ENCODE assay signal across 11 mouse cellular contexts in genomic region chr13:34973149-34973548, GRCm38 (mm10). TPM values are rescaled to one million over a fixed set of nuclear protein-coding genes. Genes with fewer than 3 reads are reported as not detected.
DNase-seq lines count a peak whose midpoint lies in the region; ATAC-seq and TF ChIP-seq lines count a peak whose summit lies in the region.
"Had no signal": no experiment of that assay in that cellular context is flagged by ENCODE, and none has a peak within 500 bp of the region (broad histone marks: within the 10 kb centered on the region; RNA-seq: fewer than 3 reads in every experiment).

No protein-coding gene starts in this region.

- DNase-seq in heart, adult 2 months, result no peak
- DNase-seq in heart, postnatal 4 days, result no peak
- DNase-seq in thymus, postnatal 0 days (ENCODE audit: low spot score), result peak; percentile 70
- no peak for DNase-seq in thymus, postnatal 4 days
- peak; percentile 27 for DNase-seq in embryo, embryonic 9.5 days (ENCODE audit: extremely low spot score)
- peak; percentile 12 for DNase-seq in yolk sac, embryonic 10.5 days (ENCODE audit: low spot score)
- DNase-seq in thymus, postnatal 36 days, result no peak
- DNase-seq: kidney, adult 8-10 months; right cerebral cortex, postnatal 14 days had no signal

- H3K4me2 ChIP-seq in forebrain, embryonic 12.5 days, result no peak overlapping the region

- WGBS in heart, adult 2 months, result 28% methylated on average over 1 of the region's 1 CpGs
- WGBS in forebrain, embryonic 12.5 days, result 32% methylated on average over 1 of the region's 1 CpGs

- no peak overlapping the region for H3K4me3 ChIP-seq in heart, adult 2 months
- no peak overlapping the region for H3K4me3 ChIP-seq in forebrain, embryonic 12.5 days (replicated peaks)
- H3K4me3 ChIP-seq: midbrain, embryonic 10.5 days had no signal

- H3K9ac ChIP-seq in heart, adult 2 months (ENCODE audit: low read depth, low read length), result no peak overlapping the region
- H3K9ac ChIP-seq in forebrain, embryonic 12.5 days, result no peak overlapping the region

- no peak for TF ChIP-seq POLR2A in heart, adult 2 months (IDR thresholded peaks at IDR 0.05; ENCODE audit: insufficient read depth, low read depth, low read length)

- no peak overlapping the region for H3K27ac ChIP-seq in heart, adult 2 months
- no peak overlapping the region for H3K27ac ChIP-seq in forebrain, embryonic 12.5 days
- H3K27ac ChIP-seq: midbrain, embryonic 10.5 days had no signal

- intact Hi-C loops in heart, adult 2 months (cut with DNase I), result loop anchor here (2.0 to 10.0 kb wide), 4 partner anchors 52 to 786 kb away; partner anchors contain the start of gene Eci2

- no peaks in the 10 kb centered on the region for H3K79me2 ChIP-seq in heart, adult 2 months (replicated peaks; ENCODE audit: control insufficient read depth, insufficient read depth, low read length)

- H3K9me3 ChIP-seq in forebrain, embryonic 12.5 days, result no peaks in the 10 kb centered on the region
- H3K9me3 ChIP-seq: midbrain, embryonic 10.5 days had no signal

- TF ChIP-seq CTCF in heart, adult 2 months (IDR thresholded peaks at IDR 0.05), result peak; percentile 87

- ATAC-seq in forebrain, embryonic 12.5 days (ENCODE audit: low FRiP score), result no peak

- no peak for TF ChIP-seq EP300 in heart, adult 2 months (IDR thresholded peaks at IDR 0.05; ENCODE audit: insufficient read depth, low read depth, low read length)

- no peaks in the 10 kb centered on the region for H3K4me1 ChIP-seq in heart, adult 2 months (ENCODE audit: control insufficient read depth, insufficient read depth, low read length)
- no peaks in the 10 kb centered on the region for H3K4me1 ChIP-seq in forebrain, embryonic 12.5 days
- H3K4me1 ChIP-seq: midbrain, embryonic 10.5 days had no signal

- peaks cover 2% of the 10 kb centered on the region for H3K36me3 ChIP-seq in heart, adult 2 months (ENCODE audit: control insufficient read depth, insufficient read depth, low read length)
- H3K36me3 ChIP-seq in forebrain, embryonic 12.5 days (replicated peaks), result peaks cover 14% of the 10 kb centered on the region

- H3K27me3 ChIP-seq in heart, adult 2 months (ENCODE audit: control insufficient read depth, insufficient read depth, low read length), result no peaks in the 10 kb centered on the region
- H3K27me3 ChIP-seq in forebrain, embryonic 12.5 days, result no peaks in the 10 kb centered on the region

RNA-seq across cellular contexts. Expression of gene Eci3, which starts 9.5 kb away (rescaled TPM):
- 1 to 10 TPM; 2.3 to 2.5 TPM for total RNA-seq in heart, adult 2 months (2021)
- 0.12 and 0.47 TPM in 2 replicates for polyA plus RNA-seq in heart, adult 2 months (2012; rRNA removed)
- total RNA-seq in heart, postnatal 4 days (2021), result 1 to 10 TPM; 1.8 to 2.1 TPM
- polyA plus RNA-seq in thymus, postnatal 0 days (2015; fragmentation: Nextera tagmentation; extraction: Ambion mirVana), result 0.24 and 0.53 TPM in 2 replicates
- 0.19 and 0.45 TPM in 2 replicates for polyA plus RNA-seq in forebrain, embryonic 12.5 days (2016; fragmentation: Nextera tagmentation; extraction: Ambion mirVana)

RNA-seq across cellular contexts. Expression of gene 4933417A18Rik, which starts 48.9 kb away (rescaled TPM):
- total RNA-seq in heart, adult 2 months (2021), result not detected
- polyA plus RNA-seq in heart, adult 2 months (2012; rRNA removed), result not detected in 2 replicates
- total RNA-seq in heart, postnatal 4 days (2021), result not detected
- not detected in 2 replicates for polyA plus RNA-seq in thymus, postnatal 0 days (2015; fragmentation: Nextera tagmentation; extraction: Ambion mirVana)
- polyA plus RNA-seq in forebrain, embryonic 12.5 days (2016; fragmentation: Nextera tagmentation; extraction: Ambion mirVana), result not detected in 2 replicates
- polyA plus RNA-seq: midbrain, embryonic 10.5 days had no signal

RNA-seq across cellular contexts. Expression of gene Fam217a, which starts 49.0 kb away (rescaled TPM):
- under 1 TPM; 0.11 to 0.23 TPM for total RNA-seq in heart, adult 2 months (2021)
- polyA plus RNA-seq in heart, adult 2 months (2012; rRNA removed), result 0.25 and 0.32 TPM in 2 replicates
- total RNA-seq in heart, postnatal 4 days (2021), result under 1 TPM; 0.56 to 0.76 TPM
- polyA plus RNA-seq in thymus, postnatal 0 days (2015; fragmentation: Nextera tagmentation; extraction: Ambion mirVana), result 0.24 and 0.36 TPM in 2 replicates
- polyA plus RNA-seq in forebrain, embryonic 12.5 days (2016; fragmentation: Nextera tagmentation; extraction: Ambion mirVana), result 0.68 and 0.96 TPM in 2 replicates

RNA-seq across cellular contexts. Expression of gene Eci2, which starts 53.7 kb away (rescaled TPM):
- total RNA-seq in heart, adult 2 months (2021), result 100 to 1,000 TPM; 234 to 260 TPM
- polyA plus RNA-seq in heart, adult 2 months (2012; rRNA removed), result 118 and 234 TPM in 2 replicates
- total RNA-seq in heart, postnatal 4 days (2021), result 100 to 1,000 TPM; 251 to 275 TPM
- 146 and 165 TPM in 2 replicates for polyA plus RNA-seq in thymus, postnatal 0 days (2015; fragmentation: Nextera tagmentation; extraction: Ambion mirVana)
- polyA plus RNA-seq in forebrain, embryonic 12.5 days (2016; fragmentation: Nextera tagmentation; extraction: Ambion mirVana), result 117 and 118 TPM in 2 replicates

Comparison
In these comparisons a context has a peak if more than half of its experiments do, and no peak if none do; other contexts are left out.
1. DNase-seq: peak in thymus, postnatal 0 days (single experiment), embryo, embryonic 9.5 days (single experiment) and yolk sac, embryonic 10.5 days (single experiment); none in heart, adult 2 months (0 of 2), heart, postnatal 4 days (single experiment), thymus, postnatal 4 days (single experiment) and thymus, postnatal 36 days (0 of 2).